In the genomic region with DNA sequence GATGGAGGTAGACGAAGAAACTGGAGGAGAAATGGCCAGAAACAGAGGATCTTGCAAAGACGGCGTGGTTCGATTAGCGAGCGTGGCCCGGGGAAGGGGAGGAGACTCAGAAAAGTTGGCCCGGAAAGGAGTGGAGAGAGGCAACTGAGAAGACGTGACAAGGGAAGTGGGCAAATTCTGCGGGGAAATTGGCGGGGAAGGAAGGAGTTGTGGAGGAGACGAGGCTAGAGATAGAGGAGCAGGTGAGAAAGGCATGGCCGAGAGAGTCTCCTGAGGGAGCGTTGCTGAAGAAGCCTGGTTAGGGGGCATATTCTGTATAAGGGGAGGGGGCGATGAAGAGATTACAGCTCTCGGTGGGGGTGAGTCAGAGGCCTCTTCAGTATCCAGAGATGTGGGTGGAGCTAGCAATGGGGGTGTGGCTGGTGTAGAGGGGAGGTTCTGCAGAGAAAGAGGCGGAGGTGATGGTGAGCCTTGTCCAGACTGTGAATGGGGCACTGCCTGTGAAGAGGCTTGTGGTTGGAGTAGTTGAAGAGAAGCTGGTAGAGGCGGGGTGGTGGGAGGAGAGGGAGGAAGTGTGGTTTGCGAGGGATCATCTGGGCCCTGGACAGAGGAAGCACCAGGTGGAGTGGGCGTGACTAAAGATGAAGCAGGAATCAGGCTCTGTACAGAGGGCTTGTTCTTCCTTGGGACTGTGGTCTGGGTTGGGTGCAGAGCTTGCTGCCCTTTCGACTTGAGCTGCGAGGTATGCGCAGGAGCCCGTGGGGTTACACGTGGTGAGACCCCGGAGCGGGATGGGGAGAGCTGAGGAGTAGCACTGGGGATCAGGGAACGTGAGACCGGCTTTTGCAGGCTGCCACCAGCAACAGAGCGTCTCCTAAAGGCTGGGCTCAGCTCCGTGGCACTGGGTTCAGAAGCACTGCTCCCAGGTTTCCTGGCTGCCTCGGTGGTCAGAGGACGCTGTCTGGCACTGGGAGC, we compare ENCODE assay signal across 8 mouse cellular contexts. TPM values are rescaled to one million over a fixed set of nuclear protein-coding genes. Genes with fewer than 3 reads are reported as not detected.
A peak's percentile ranks its signal among the peaks of the same experiment; 100 is the strongest.
DNase-seq lines count a peak whose midpoint lies in the region; ATAC-seq and TF ChIP-seq lines count a peak whose summit lies in the region.

No protein-coding gene starts in this region.

- WGBS in forebrain, embryonic 10.5 days, result 11% methylated on average over 33 of the region's 33 CpGs
- 15% methylated on average over 33 of the region's 33 CpGs for WGBS in hindbrain, embryonic 16.5 days
- WGBS in liver, embryonic 11.5 days, result 4% methylated on average over 33 of the region's 33 CpGs
- 18% methylated on average over 32 of the region's 33 CpGs for WGBS in midbrain, postnatal 0 days
- WGBS in thymus, adult 2 months, result 2% methylated on average over 33 of the region's 33 CpGs

- peaks cover 62% of the 10 kb centered on the region for H3K27me3 ChIP-seq in forebrain, embryonic 10.5 days (ENCODE audit: poor library complexity, severe bottlenecking)
- H3K27me3 ChIP-seq in hindbrain, embryonic 16.5 days (replicated peaks; ENCODE audit: control insufficient read depth, insufficient read depth, low read length), result no peaks in the 10 kb centered on the region
- H3K27me3 ChIP-seq in liver, embryonic 11.5 days (replicated peaks; ENCODE audit: control insufficient read depth, insufficient read depth, low read length), result peaks cover 54% of the 10 kb centered on the region
- no peaks in the 10 kb centered on the region for H3K27me3 ChIP-seq in midbrain, postnatal 0 days (ENCODE audit: insufficient read depth, low read length)
- H3K27me3 ChIP-seq in thymus, adult 2 months (ENCODE audit: control insufficient read depth, insufficient read depth, low read length), result peaks cover 10% of the 10 kb centered on the region; the same call in 1 of the 2 replicates

- H3K4me2 ChIP-seq in hindbrain, embryonic 16.5 days (ENCODE audit: low read length), result peak overlapping the region; percentile 93
- peak overlapping the region; percentile 83 for H3K4me2 ChIP-seq in liver, embryonic 11.5 days
- peak overlapping the region; percentile 97 for H3K4me2 ChIP-seq in midbrain, postnatal 0 days (ENCODE audit: low read depth, low read length, poor library complexity, severe bottlenecking)

- no peak for TF ChIP-seq POLR2A in thymus, adult 2 months (IDR thresholded peaks at IDR 0.05; ENCODE audit: control insufficient read depth, extremely low read depth, insufficient read depth, low read length, poor library complexity)

- peak; percentile 78 to 81 for DNase-seq in B cell, adult 2 months
- peak; percentile 55 for DNase-seq in forebrain, embryonic 10.5 days (ENCODE audit: extremely low spot score, low spot score)
- DNase-seq in liver, embryonic 11.5 days (ENCODE audit: low spot score), result peak; percentile 54
- DNase-seq in midbrain, postnatal 0 days (ENCODE audit: low spot score), result no peak
- peak; percentile 61 for DNase-seq in thymus, adult 2 months
- no peak for DNase-seq in frontal cortex, postnatal 10 days (ENCODE audit: low spot score in 2 of 2)

- H3K4me1 ChIP-seq in forebrain, embryonic 10.5 days, result peaks cover 55% of the 10 kb centered on the region
- peaks cover 35% of the 10 kb centered on the region for H3K4me1 ChIP-seq in hindbrain, embryonic 16.5 days (ENCODE audit: control insufficient read depth, insufficient read depth, low read depth, low read length)
- peaks cover 21% of the 10 kb centered on the region for H3K4me1 ChIP-seq in liver, embryonic 11.5 days (replicated peaks; ENCODE audit: control insufficient read depth, insufficient read depth, low read length)
- H3K4me1 ChIP-seq in midbrain, postnatal 0 days (ENCODE audit: insufficient read depth, low read length), result peaks cover 16% of the 10 kb centered on the region; the same call in 1 of the 2 replicates
- peaks cover 31% of the 10 kb centered on the region for H3K4me1 ChIP-seq in thymus, adult 2 months (replicated peaks; ENCODE audit: control insufficient read depth, insufficient read depth, low read length)

- peaks cover 30% of the 10 kb centered on the region for H3K36me3 ChIP-seq in forebrain, embryonic 10.5 days (replicated peaks)
- H3K36me3 ChIP-seq in hindbrain, embryonic 16.5 days (ENCODE audit: control insufficient read depth, insufficient read depth, low read length), result peaks cover 17% of the 10 kb centered on the region
- no peaks in the 10 kb centered on the region for H3K36me3 ChIP-seq in liver, embryonic 11.5 days (ENCODE audit: control insufficient read depth, insufficient read depth, low read length)
- peaks cover 7% of the 10 kb centered on the region; the same call in 1 of the 2 replicates for H3K36me3 ChIP-seq in midbrain, postnatal 0 days (ENCODE audit: insufficient read depth, low read length)
- no peaks in the 10 kb centered on the region for H3K36me3 ChIP-seq in thymus, adult 2 months (ENCODE audit: control insufficient read depth, insufficient read depth, low read length)

- peaks cover 6% of the 10 kb centered on the region; the same call in 1 of the 2 replicates for H3K9me3 ChIP-seq in forebrain, embryonic 10.5 days
- no peaks in the 10 kb centered on the region; the same call in 1 of the 2 replicates for H3K9me3 ChIP-seq in hindbrain, embryonic 16.5 days (ENCODE audit: control insufficient read depth, low read length)
- H3K9me3 ChIP-seq in liver, embryonic 11.5 days (ENCODE audit: control insufficient read depth, low read length), result no peaks in the 10 kb centered on the region
- no peaks in the 10 kb centered on the region for H3K9me3 ChIP-seq in midbrain, postnatal 0 days (ENCODE audit: low read length)

- H3K27ac ChIP-seq in forebrain, embryonic 10.5 days, result peak overlapping the region; percentile 81
- H3K27ac ChIP-seq in hindbrain, embryonic 16.5 days (ENCODE audit: low read depth, low read length), result peak overlapping the region; percentile 50
- peak overlapping the region; percentile 28; the same call in 1 of the 2 replicates for H3K27ac ChIP-seq in liver, embryonic 11.5 days (ENCODE audit: low read depth, low read length)
- H3K27ac ChIP-seq in midbrain, postnatal 0 days (ENCODE audit: low read depth, low read length), result peak overlapping the region; percentile 63
- no peak overlapping the region for H3K27ac ChIP-seq in thymus, adult 2 months (ENCODE audit: control insufficient read depth, insufficient read depth, low read length)

- TF ChIP-seq CTCF in midbrain, postnatal 0 days (IDR thresholded peaks at IDR 0.05), result no peak
- TF ChIP-seq CTCF in thymus, adult 2 months (IDR thresholded peaks at IDR 0.05; ENCODE audit: borderline replicate concordance, control insufficient read depth, extremely low read depth, insufficient read depth, low read length, poor library complexity), result no peak

- peak overlapping the region; percentile 49 for H3K4me3 ChIP-seq in forebrain, embryonic 10.5 days
- peak overlapping the region; percentile 43 for H3K4me3 ChIP-seq in hindbrain, embryonic 16.5 days (ENCODE audit: low read length)
- H3K4me3 ChIP-seq in liver, embryonic 11.5 days (ENCODE audit: low read depth, low read length), result peak overlapping the region; percentile 46
- H3K4me3 ChIP-seq in midbrain, postnatal 0 days (ENCODE audit: low read depth, low read length), result peak overlapping the region; percentile 47
- peak overlapping the region; percentile 43 for H3K4me3 ChIP-seq in thymus, adult 2 months (ENCODE audit: control insufficient read depth, insufficient read depth, low read length)

- peak; percentile 70 for ATAC-seq in activated CD4-positive, CD25-positive, alpha-beta regulatory T cell, adult 4 months
- ATAC-seq in hindbrain, embryonic 16.5 days, result peak; percentile 1; the same call in 1 of the 2 replicates
- ATAC-seq in liver, embryonic 11.5 days (replicated peaks; ENCODE audit: low FRiP score), result peak; percentile 78
- no peak for ATAC-seq in midbrain, postnatal 0 days (ENCODE audit: low FRiP score)

- H3K9ac ChIP-seq in hindbrain, embryonic 16.5 days (ENCODE audit: low read depth, low read length), result peak overlapping the region; percentile 64
- H3K9ac ChIP-seq in liver, embryonic 11.5 days (ENCODE audit: low read depth, low read length), result peak overlapping the region; percentile 39
- H3K9ac ChIP-seq in midbrain, postnatal 0 days (replicated peaks; ENCODE audit: low read length, poor library complexity, severe bottlenecking), result peak overlapping the region; percentile 64

RNA-seq across cellular contexts. Expression of a gene that starts 3.0 kb away (rescaled TPM):
- under 1 TPM in 1 of 2 experiments, not detected in 1; 0.15 TPM for polyA plus RNA-seq in activated CD4-positive, CD25-positive, alpha-beta regulatory T cell, adult 4 months (2017; shearing (Covaris generic))
- 14.8 and 18.3 TPM in 2 replicates for polyA plus RNA-seq in forebrain, embryonic 10.5 days (2016; fragmentation: Nextera tagmentation; extraction: Ambion mirVana)
- polyA plus RNA-seq in hindbrain, embryonic 16.5 days (2015; fragmentation: Nextera tagmentation; extraction: Ambion mirVana), result 42.8 and 43.2 TPM in 2 replicates
- 1.0 and 1.4 TPM in 2 replicates for polyA plus RNA-seq in liver, embryonic 11.5 days (2014; fragmentation: Nextera tagmentation; extraction: Ambion mirVana)
- total RNA-seq in midbrain, postnatal 0 days (2014; rRNA removed), result 17.9 and 19.4 TPM in 2 replicates
- 28.1 and 33.1 TPM in 2 replicates for polyA plus RNA-seq in midbrain, postnatal 0 days (2015; fragmentation: Nextera tagmentation; extraction: Ambion mirVana)
- 0.47 and 0.64 TPM in 2 replicates for polyA plus RNA-seq in thymus, adult 2 months (2012; rRNA removed)

RNA-seq across cellular contexts. Expression of a gene that starts 12.3 kb away (rescaled TPM):
- polyA plus RNA-seq in activated CD4-positive, CD25-positive, alpha-beta regulatory T cell, adult 4 months (2017; shearing (Covaris generic)), result not detected
- polyA plus RNA-seq in forebrain, embryonic 10.5 days (2016; fragmentation: Nextera tagmentation; extraction: Ambion mirVana), result 0.12 and 0.22 TPM in 2 replicates
- not detected in 2 replicates for polyA plus RNA-seq in hindbrain, embryonic 16.5 days (2015; fragmentation: Nextera tagmentation; extraction: Ambion mirVana)
- polyA plus RNA-seq in liver, embryonic 11.5 days (2014; fragmentation: Nextera tagmentation; extraction: Ambion mirVana), result 0.21 TPM in 2 replicates
- not detected in 2 replicates for total RNA-seq in midbrain, postnatal 0 days (2014; rRNA removed)
- polyA plus RNA-seq in midbrain, postnatal 0 days (2015; fragmentation: Nextera tagmentation; extraction: Ambion mirVana), result 0.12 TPM in 1 of 2 replicates, not detected in the other
- 0.59 and 0.66 TPM in 2 replicates for polyA plus RNA-seq in thymus, adult 2 months (2012; rRNA removed)

RNA-seq across cellular contexts. Expression of a gene that starts 24.2 kb away (rescaled TPM):
- 10 to 100 TPM; 18.3 to 29.8 TPM for polyA plus RNA-seq in activated CD4-positive, CD25-positive, alpha-beta regulatory T cell, adult 4 months (2017; shearing (Covaris generic))
- polyA plus RNA-seq in forebrain, embryonic 10.5 days (2016; fragmentation: Nextera tagmentation; extraction: Ambion mirVana), result 29.9 and 31.4 TPM in 2 replicates
- polyA plus RNA-seq in hindbrain, embryonic 16.5 days (2015; fragmentation: Nextera tagmentation; extraction: Ambion mirVana), result 24.8 and 28.5 TPM in 2 replicates
- polyA plus RNA-seq in liver, embryonic 11.5 days (2014; fragmentation: Nextera tagmentation; extraction: Ambion mirVana), result 11.8 and 13.9 TPM in 2 replicates
- 32.8 and 42.3 TPM in 2 replicates for total RNA-seq in midbrain, postnatal 0 days (2014; rRNA removed)
- 29.3 and 29.4 TPM in 2 replicates for polyA plus RNA-seq in midbrain, postnatal 0 days (2015; fragmentation: Nextera tagmentation; extraction: Ambion mirVana)
- polyA plus RNA-seq in thymus, adult 2 months (2012; rRNA removed), result 73.2 and 79.9 TPM in 2 replicates

RNA-seq across cellular contexts. Expression of a gene that starts 24.4 kb away (rescaled TPM):
- polyA plus RNA-seq in activated CD4-positive, CD25-positive, alpha-beta regulatory T cell, adult 4 months (2017; shearing (Covaris generic)), result 1 to 10 TPM in 1 of 2 experiments, under 1 TPM in 1; 0.61 to 1.3 TPM
- polyA plus RNA-seq in forebrain, embryonic 10.5 days (2016; fragmentation: Nextera tagmentation; extraction: Ambion mirVana), result 0.70 and 0.81 TPM in 2 replicates
- polyA plus RNA-seq in hindbrain, embryonic 16.5 days (2015; fragmentation: Nextera tagmentation; extraction: Ambion mirVana), result 0.59 and 0.71 TPM in 2 replicates
- polyA plus RNA-seq in liver, embryonic 11.5 days (2014; fragmentation: Nextera tagmentation; extraction: Ambion mirVana), result 0.21 and 0.74 TPM in 2 replicates
- total RNA-seq in midbrain, postnatal 0 days (2014; rRNA removed), result 0.11 and 0.61 TPM in 2 replicates
- polyA plus RNA-seq in midbrain, postnatal 0 days (2015; fragmentation: Nextera tagmentation; extraction: Ambion mirVana), result 0.45 and 0.85 TPM in 2 replicates
- polyA plus RNA-seq in thymus, adult 2 months (2012; rRNA removed), result 2.6 and 4.6 TPM in 2 replicates

RNA-seq across cellular contexts. Expression of a gene that starts 33.7 kb away (rescaled TPM):
- 1 to 10 TPM; 3.5 to 6.8 TPM for polyA plus RNA-seq in activated CD4-positive, CD25-positive, alpha-beta regulatory T cell, adult 4 months (2017; shearing (Covaris generic))
- 2.5 and 4.1 TPM in 2 replicates for polyA plus RNA-seq in forebrain, embryonic 10.5 days (2016; fragmentation: Nextera tagmentation; extraction: Ambion mirVana)
- polyA plus RNA-seq in hindbrain, embryonic 16.5 days (2015; fragmentation: Nextera tagmentation; extraction: Ambion mirVana), result 2.8 and 3.7 TPM in 2 replicates
- 1.5 and 1.7 TPM in 2 replicates for polyA plus RNA-seq in liver, embryonic 11.5 days (2014; fragmentation: Nextera tagmentation; extraction: Ambion mirVana)
- 8.2 and 15.3 TPM in 2 replicates for total RNA-seq in midbrain, postnatal 0 days (2014; rRNA removed)
- polyA plus RNA-seq in midbrain, postnatal 0 days (2015; fragmentation: Nextera tagmentation; extraction: Ambion mirVana), result 3.5 and 5.1 TPM in 2 replicates
- polyA plus RNA-seq in thymus, adult 2 months (2012; rRNA removed), result 56.4 and 69.7 TPM in 2 replicates

Comparison
In these comparisons a context has a peak if more than half of its experiments do, and no peak if none do; other contexts are left out.
1. DNase-seq: peak in B cell, adult 2 months (2 of 2), forebrain, embryonic 10.5 days (single experiment), liver, embryonic 11.5 days (single experiment) and thymus, adult 2 months (single experiment); none in midbrain, postnatal 0 days (single experiment) and frontal cortex, postnatal 10 days (0 of 2).
2. Peak in every context shown above with its lines, with median percentiles within 50 percentile points of each other: H3K4me3 ChIP-seq, H3K4me2 ChIP-seq and H3K9ac ChIP-seq.